Mouse (Mus musculus) layer of hippocampus, adult 18-20 months (tissue): Measurements from ENCODE around the gene Wdr44. TPM values are rescaled to one million over a fixed set of nuclear protein-coding genes. Genes with fewer than 3 reads are reported as not detected.
"Not testable (repeated sequence)": the region's sequence is repeated elsewhere in the genome, so short reads cannot be mapped to it uniquely, and the experiment has no call there.

Experiments used
- DNase-seq, 2 experiments: peaks; one replicate each; pipeline ENCODE4 v3.0.0; 2022; ENCODE audit warnings: low spot score in 2 of 2
- total RNA-seq, 2 experiments: library from RNA; stranded (reverse); gene quantifications; 2 replicates each; pipeline ENCODE4 v1.2.3; 2021

Gene Wdr44
- total RNA-seq, 2 experiments from 2014 or later: 22.5 to 22.7 TPM

GRCm38 (mm10) chrX:23823398-23824023, 130.7 kb downstream of the Wdr44 start:
- no peak for DNase-seq

- not testable (repeated sequence) for DNase-seq
These were observed 140.9 kb downstream of the Wdr44 start for GRCm38 (mm10) chrX:23833784-23834183.

GRCm38 (mm10) chrX:23840921-23841320, 148.1 kb downstream of the Wdr44 start:
- no peak for DNase-seq

Other genes starting within 250 kb of the Wdr44 start
- gene Gm4907, start 189.5 kb downstream of the Wdr44 start, total RNA-seq: not detected